Mouse (Mus musculus) lung, postnatal 0 days (tissue): Measurements from ENCODE around the gene Wbp2.

ENCODE experiments used
- CTCF ChIP-seq: IDR thresholded peaks from 2 replicates; pipeline ENCODE4 v1.5.1; 2016; ENCODE audit warnings: antibody characterized with exemption, mild to moderate bottlenecking
- EP300 ChIP-seq: IDR thresholded peaks from 2 replicates; pipeline ENCODE4 v1.6.1; 2016; ENCODE audit warnings: antibody characterized with exemption, mild to moderate bottlenecking, control low read depth

GRCm38 (mm10) chr11:116091591-116091990 lies 4.8 kb upstream of the Wbp2 start:
- TF ChIP-seq CTCF (no peak), EP300 (no peak)
